Mouse (Mus musculus): Measurements from ENCODE around the gene Slc47a1.
A peak's percentile ranks its signal among the peaks of the same experiment; 100 is the strongest.
"Not testable (repeated sequence)": the region's sequence is repeated elsewhere in the genome, so short reads cannot be mapped to it uniquely, and the experiment has no call there.

Gene Slc47a1

DNA sequence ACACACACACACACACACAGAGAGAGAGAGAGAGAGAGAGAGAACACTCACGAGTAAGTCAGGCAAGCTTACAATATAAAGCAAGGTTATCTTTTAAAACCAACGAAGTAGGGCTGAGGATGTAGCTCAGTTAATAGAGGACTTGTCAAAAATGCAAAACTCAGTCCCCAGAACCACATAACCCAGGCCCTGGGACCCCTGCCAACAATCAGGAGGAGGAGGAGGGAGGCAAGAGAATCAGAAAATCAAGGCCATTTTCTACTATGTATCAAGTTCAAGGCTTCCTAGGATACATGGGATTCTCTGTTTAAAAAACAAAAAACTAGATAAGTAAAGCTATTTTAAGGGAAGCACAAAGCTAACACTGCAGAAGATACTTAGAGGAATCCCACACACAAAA is 61.3 kb downstream of the Slc47a1 start:
- DNase-seq: no peak

DNA sequence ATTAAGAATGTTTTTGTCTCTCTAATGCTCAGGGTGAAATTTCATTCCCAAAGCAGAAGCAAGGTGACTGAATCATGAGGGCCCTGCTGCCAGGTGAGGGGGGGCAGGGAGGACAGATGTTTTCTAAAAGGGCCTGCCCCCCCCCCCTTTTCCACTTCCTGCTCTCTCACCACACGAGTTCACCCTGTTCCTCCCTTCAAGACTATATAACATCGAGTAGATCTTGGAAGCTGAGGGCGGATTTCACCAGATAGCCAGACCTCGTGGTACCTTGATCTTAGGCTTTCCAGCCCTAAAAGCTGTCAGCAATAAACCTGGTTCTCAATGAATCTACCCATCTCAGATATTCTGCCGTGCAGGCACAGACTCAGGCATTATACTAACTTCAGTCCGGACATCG is 67.8 kb downstream of the Slc47a1 start:
- DNase-seq: no peak

DNA sequence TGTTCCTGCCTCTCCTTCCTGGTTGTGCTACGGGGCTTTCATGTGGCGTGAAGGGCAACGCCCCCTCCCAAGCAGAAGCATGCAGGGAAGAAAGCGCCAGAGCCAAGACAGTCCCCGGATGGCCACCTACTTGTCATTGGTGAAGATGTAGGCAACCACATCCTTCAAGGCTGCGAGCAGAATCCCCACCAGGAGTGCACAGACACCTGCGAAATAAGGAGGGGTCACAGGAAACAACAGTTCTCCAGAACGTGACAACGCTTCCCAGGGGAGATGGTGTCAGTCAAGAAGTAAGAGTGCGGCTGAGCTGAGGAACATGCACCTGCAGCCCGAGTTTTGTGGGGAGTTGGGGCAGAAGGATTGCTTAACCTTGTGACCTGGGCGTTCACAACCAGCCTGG is 68.3 kb downstream of the Slc47a1 start:
- DNase-seq: no peak

DNA sequence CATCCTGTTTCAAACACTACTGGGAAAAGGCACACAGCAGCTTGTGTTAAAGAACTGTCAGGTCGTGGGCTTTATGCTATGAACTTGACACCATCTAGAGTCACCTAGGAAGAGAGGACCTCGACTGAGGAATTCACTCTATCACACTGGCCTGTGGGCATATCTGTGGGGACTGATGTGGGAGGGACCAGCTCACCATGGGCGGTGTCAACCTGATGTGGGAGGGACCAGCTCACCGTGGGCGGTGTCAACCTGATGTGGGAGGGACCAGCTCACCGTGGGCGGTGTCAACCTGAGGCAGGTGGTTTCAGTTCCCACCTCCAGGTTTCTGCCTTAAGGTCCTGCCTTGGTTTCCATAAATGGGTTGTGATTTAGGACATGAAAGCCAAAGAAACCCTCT is 70.3 kb downstream of the Slc47a1 start:
- no peak for DNase-seq

DNA sequence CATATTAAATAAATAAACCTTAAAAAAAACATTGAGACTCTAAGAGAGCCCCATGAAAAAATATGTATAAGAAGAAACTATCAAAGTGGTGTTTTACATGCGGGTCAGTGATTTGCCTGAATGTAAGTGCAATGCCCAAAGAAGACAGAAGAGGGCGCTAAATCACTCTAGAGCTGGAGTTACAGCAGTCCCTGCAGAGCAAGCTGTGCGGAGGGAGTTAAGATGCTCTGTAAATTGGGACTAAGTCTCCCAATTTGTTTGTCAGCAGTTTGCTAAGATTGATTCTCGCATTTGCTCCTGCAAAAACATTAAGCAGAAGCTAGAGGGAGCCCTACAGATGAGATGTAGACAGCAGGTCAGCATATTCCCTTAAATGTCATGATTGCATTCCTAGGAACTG is 72.8 kb downstream of the Slc47a1 start:
- DNase-seq: peak; percentile 68

DNA sequence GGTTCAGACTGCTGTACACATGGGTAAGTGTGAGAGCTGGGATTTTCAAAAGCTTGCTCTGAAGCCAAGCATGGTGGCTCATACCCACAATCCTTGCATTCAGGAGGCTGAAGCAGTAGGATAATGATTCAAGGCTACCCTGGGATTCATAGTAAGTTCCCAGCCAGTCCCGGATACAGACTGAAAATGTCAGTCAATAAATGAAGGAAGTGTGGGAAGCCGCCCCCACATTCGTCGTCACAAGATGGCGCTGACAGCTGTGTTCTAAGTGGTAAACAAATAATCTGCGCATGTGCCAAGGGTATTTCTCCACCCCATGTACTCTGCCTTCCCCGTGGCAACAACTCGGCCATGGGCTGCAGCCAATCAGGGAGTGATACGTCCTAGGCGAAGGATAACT is 73.6 kb downstream of the Slc47a1 start:
- DNase-seq: not testable (repeated sequence)

DNA sequence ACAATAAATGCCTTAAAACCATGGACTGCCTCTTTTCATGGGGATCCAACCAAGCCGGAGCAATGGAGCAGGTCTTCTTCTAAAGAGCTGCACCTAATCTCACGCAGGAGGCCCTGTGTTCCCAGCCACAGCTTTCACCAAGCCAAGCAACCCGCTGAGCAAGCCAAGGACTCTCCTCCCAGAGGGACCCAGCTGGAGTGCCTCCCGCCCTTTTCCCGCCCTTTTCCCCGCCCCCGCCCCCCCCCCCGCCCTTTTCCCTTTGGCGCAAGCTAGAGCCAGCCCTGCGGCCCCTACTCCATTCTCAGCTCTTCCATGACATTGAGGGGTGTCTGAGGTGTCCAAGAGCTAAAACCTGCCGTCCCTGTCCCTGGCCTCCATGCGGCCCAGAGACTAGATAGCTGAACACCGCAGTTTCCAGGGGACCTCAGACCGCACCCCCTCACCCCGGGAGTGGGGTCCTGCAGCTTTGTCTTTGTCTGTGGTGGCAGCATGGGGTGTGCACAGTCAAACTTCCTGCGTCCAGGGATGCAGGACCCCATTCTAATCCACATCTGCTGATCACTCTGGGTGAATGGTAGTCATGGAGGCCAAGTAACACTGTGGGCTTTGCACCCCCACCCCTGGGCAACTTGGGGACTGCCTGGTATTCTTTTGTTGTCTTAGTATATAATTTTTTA is 77.3 kb downstream of the Slc47a1 start:
- DNase-seq: no peak

DNA sequence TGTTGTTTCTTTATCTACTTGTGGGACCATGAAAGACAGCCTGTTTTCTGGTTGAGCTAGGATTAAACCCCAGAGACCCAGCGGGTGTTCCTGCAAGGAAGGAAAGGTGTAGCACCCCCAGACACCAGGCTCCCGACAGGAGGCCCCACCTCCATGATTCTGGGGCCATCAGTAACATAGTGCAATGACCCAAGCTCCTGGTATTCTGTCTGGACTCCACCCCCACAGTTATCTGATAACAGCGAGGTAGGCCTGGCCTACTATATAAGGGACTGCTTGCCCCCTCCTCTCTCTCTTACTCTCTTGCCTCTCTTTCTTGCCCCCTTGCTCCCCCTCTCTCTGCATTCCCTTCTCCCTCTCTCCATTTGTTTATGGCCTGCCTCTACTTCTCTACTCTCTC is 77.9 kb downstream of the Slc47a1 start:
- no peak for DNase-seq

DNA sequence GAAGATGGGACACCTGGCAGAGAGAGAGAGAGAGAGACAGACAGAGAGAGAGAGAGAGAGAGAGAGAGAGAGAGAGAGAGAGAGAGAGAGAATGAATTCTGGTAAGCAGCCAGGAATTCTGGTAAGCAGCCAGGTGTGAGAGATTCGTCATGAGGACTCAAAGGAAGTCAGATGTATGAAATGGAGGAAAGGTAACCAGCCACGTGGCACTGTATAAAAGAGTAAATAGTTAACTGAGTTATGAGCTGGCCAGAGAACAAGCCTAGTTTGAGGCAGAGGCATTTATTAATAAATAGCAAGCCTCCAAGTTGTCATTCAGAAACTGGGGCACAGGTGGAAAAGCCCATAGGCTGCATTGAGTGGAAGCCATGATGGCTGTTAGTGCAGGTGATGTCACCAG is 80.2 kb downstream of the Slc47a1 start:
- DNase-seq: no peak

DNA sequence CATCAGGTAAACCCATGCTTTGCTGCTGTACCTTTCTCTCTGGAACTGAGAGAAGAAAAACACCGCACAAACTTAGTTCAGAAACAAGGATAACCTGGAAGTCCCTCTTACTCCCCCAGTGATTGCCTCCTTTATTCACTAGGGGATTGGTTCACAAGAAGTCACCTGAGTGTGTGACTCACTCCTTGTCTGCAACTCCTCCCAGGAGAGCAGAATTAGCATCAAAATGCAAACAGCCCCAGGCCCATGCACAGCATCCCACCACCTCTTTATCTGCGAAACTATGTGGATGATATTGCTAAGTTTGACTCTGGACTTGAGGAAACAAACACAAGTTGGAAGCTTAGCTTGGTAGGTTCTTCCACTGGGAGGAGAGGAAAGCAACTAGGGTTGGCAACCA is 80.8 kb downstream of the Slc47a1 start:
- no peak for DNase-seq

DNA sequence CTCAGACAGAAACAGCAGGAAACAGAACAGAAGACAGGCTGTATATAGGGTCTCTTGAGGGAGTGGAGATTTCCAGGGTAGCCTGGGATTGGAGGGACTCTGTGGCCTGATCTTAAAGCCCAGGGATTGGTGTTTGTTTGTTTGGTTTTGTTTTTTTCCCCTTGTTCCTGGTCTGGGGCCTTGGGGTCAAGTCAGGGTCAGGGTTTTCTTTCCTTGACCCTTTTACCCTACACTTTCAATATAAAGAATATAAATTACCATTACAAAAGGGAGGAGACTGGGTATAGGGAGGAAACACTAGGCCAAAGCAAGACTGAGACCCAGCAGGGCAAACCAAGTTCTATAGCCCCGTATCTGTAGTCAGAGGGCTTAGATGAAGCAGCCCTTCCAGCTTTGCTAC is 81.6 kb downstream of the Slc47a1 start:
- no peak for DNase-seq

DNA sequence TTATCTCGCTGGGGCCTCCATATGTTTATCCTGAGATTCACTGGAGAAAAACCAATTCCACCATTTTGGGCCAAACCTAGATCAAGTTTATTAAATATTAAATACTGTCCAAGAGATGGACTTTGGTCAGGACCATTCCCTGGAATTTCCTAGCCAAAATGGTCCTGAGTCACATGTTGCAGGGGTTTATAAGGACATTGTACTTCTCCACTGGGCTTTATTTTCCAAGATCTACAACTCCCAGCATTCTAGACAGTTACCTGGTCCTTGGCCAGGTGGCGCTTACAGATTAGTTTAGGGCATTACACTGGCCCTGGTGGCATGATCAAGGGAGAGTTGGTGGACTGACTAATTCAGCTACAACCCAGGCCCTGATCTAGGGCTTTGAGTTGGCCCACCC is 82.6 kb downstream of the Slc47a1 start:
- DNase-seq: no peak

DNA sequence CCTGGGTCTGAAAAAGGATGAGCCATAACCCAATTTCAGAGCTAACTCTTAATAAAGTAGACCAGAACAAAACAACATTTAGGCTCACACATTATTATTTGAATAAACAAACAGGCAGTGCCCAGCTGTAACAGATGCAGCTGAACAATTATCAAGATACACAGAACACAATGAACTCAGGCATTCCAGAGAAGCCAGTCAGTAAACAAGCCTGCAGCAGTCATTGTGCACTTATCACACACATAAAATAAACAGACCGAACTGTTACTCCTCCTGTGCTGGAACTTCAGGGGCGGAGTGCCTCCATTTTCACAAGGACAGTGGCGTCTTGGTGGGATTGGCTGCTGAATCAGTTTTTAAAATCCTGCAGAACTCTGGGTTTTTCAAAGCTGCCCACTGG is 83.7 kb downstream of the Slc47a1 start:
- DNase-seq: no peak
